Mouse (Mus musculus): ENCODE data around the gene Ankrd34a. TPM values are rescaled to one million over a fixed set of nuclear protein-coding genes. Genes with fewer than 3 reads are reported as not detected.

Ankrd34a gene
- polyA plus RNA-seq, 1 experiment from 2014 or later: 1.3 TPM

GRCm38 (mm10) chr3:96623201-96623600 is 26.8 kb downstream of the Ankrd34a start:
- ATAC-seq (ENCODE audit: low FRiP score, low TSS enrichment) (no peak), DNase-seq (ENCODE audit: low spot score) (no peak)
- no peaks in the 10 kb centered on the region for H3K27me3 ChIP-seq (ENCODE audit: control insufficient read depth, insufficient read depth, low read length)
- no peaks in the 10 kb centered on the region for H3K4me1 ChIP-seq (replicated peaks; ENCODE audit: control insufficient read depth, insufficient read depth)
- no peak overlapping the region for H3K4me3 ChIP-seq (ENCODE audit: low read depth, low read length)
- H3K27ac ChIP-seq (replicated peaks): no peak overlapping the region
- no peak overlapping the region for H3K9ac ChIP-seq (ENCODE audit: low read length)
- no peaks in the 10 kb centered on the region for H3K9me3 ChIP-seq (ENCODE audit: control insufficient read depth, low read length)
- TF ChIP-seq CTCF (IDR thresholded peaks at IDR 0.05; ENCODE audit: low read depth) (no peak), EP300 (optimal IDR thresholded peaks at IDR 0.05) (no peak)
- WGBS: 92% methylated on average over 4 of the region's 4 CpGs
- H3K4me2 ChIP-seq (replicated peaks; ENCODE audit: low read depth): no peak overlapping the region
- peaks cover 3% of the 10 kb centered on the region; the same call in 1 of the 2 replicates for H3K36me3 ChIP-seq (ENCODE audit: control insufficient read depth, insufficient read depth, low read length)

- WGBS: under 1% methylated on average over 48 of the region's 48 CpGs
Observed at GRCm38 (mm10) chr3:96629729-96630600, 33.5 kb downstream of the Ankrd34a start, which contains the start of gene Rbm8a. Gene Rbm8a (plus strand): TSS chr3:96629933.

GRCm38 (mm10) chr3:96632058-96632457 is 35.6 kb downstream of the Ankrd34a start:
- no peak overlapping the region for H3K9ac ChIP-seq (ENCODE audit: low read length)
- no peak overlapping the region for H3K4me3 ChIP-seq (ENCODE audit: low read depth, low read length)
- no peak overlapping the region for H3K4me2 ChIP-seq (replicated peaks; ENCODE audit: low read depth)
- peaks cover 3% of the 10 kb centered on the region; the same call in 1 of the 2 replicates for H3K36me3 ChIP-seq (ENCODE audit: control insufficient read depth, insufficient read depth, low read length)
- no peak overlapping the region for H3K27ac ChIP-seq (replicated peaks)
- peaks cover 8% of the 10 kb centered on the region for H3K4me1 ChIP-seq (replicated peaks; ENCODE audit: control insufficient read depth, insufficient read depth)
- DNase-seq (ENCODE audit: low spot score) (no peak), ATAC-seq (ENCODE audit: low FRiP score, low TSS enrichment) (no peak)
- no peak for TF ChIP-seq EP300 (optimal IDR thresholded peaks at IDR 0.05)
- TF ChIP-seq CTCF (IDR thresholded peaks at IDR 0.05; ENCODE audit: low read depth): no peak
- no peaks in the 10 kb centered on the region for H3K9me3 ChIP-seq (ENCODE audit: control insufficient read depth, low read length)
- no peaks in the 10 kb centered on the region for H3K27me3 ChIP-seq (ENCODE audit: control insufficient read depth, insufficient read depth, low read length)

More at GRCm38 (mm10) chr3:96629729-96630600, 33.5 kb downstream of the Ankrd34a start, which contains the start of gene Rbm8a:
- ATAC-seq (ENCODE audit: low FRiP score, low TSS enrichment) (peak; percentile 94), DNase-seq (ENCODE audit: low spot score) (peak; percentile 95)
- Histone ChIP-seq H3K9ac (ENCODE audit: low read length) (peak within 1 kb of the TSS; percentile 77), H3K9me3 (ENCODE audit: control insufficient read depth, low read length) (no peaks in the 10 kb centered on the region), H3K4me2 (replicated peaks; ENCODE audit: low read depth) (peak within 1 kb of the TSS; percentile 80), H3K27ac (replicated peaks) (peak within 1 kb of the TSS; percentile 85), H3K4me3 (ENCODE audit: low read depth, low read length) (peak within 1 kb of the TSS; percentile 68), H3K36me3 (ENCODE audit: control insufficient read depth, insufficient read depth, low read length) (peaks cover 3% of the 10 kb centered on the region; the same call in 1 of the 2 replicates), H3K27me3 (ENCODE audit: control insufficient read depth, insufficient read depth, low read length) (no peaks in the 10 kb centered on the region), H3K4me1 (replicated peaks; ENCODE audit: control insufficient read depth, insufficient read depth) (peaks cover 5% of the 10 kb centered on the region)
- TF ChIP-seq EP300 (optimal IDR thresholded peaks at IDR 0.05) (no peak), CTCF (IDR thresholded peaks at IDR 0.05; ENCODE audit: low read depth) (no peak)

- no peak for ATAC-seq (ENCODE audit: low FRiP score, low TSS enrichment)
- H3K4me3 ChIP-seq (ENCODE audit: low read depth, low read length): no peak overlapping the region
- DNase-seq (ENCODE audit: low spot score): no peak
- no peaks in the 10 kb centered on the region for H3K27me3 ChIP-seq (ENCODE audit: control insufficient read depth, insufficient read depth, low read length)
- peaks cover 7% of the 10 kb centered on the region for H3K36me3 ChIP-seq (ENCODE audit: control insufficient read depth, insufficient read depth, low read length)
- TF ChIP-seq CTCF (IDR thresholded peaks at IDR 0.05; ENCODE audit: low read depth): no peak
- TF ChIP-seq EP300 (optimal IDR thresholded peaks at IDR 0.05): no peak
- no peaks in the 10 kb centered on the region for H3K9me3 ChIP-seq (ENCODE audit: control insufficient read depth, low read length)
- 48% methylated on average over 1 of the region's 1 CpGs for WGBS
- H3K27ac ChIP-seq (replicated peaks): no peak overlapping the region
- H3K4me1 ChIP-seq (replicated peaks; ENCODE audit: control insufficient read depth, insufficient read depth): peaks cover 8% of the 10 kb centered on the region
- H3K9ac ChIP-seq (ENCODE audit: low read length): no peak overlapping the region
- H3K4me2 ChIP-seq (replicated peaks; ENCODE audit: low read depth): no peak overlapping the region
Observed at GRCm38 (mm10) chr3:96634015-96634414, 37.6 kb downstream of the Ankrd34a start.

- Histone ChIP-seq H3K27me3 (ENCODE audit: control insufficient read depth, insufficient read depth, low read length) (no peaks in the 10 kb centered on the region), H3K4me1 (replicated peaks; ENCODE audit: control insufficient read depth, insufficient read depth) (peaks cover 8% of the 10 kb centered on the region), H3K4me3 (ENCODE audit: low read depth, low read length) (peak within 1 kb of the TSS; percentile 77), H3K36me3 (ENCODE audit: control insufficient read depth, insufficient read depth, low read length) (peaks cover 8% of the 10 kb centered on the region), H3K4me2 (replicated peaks; ENCODE audit: low read depth) (peak within 1 kb of the TSS; percentile 74), H3K9ac (ENCODE audit: low read length) (peak within 1 kb of the TSS; percentile 93), H3K9me3 (ENCODE audit: control insufficient read depth, low read length) (no peaks in the 10 kb centered on the region), H3K27ac (replicated peaks) (peak within 1 kb of the TSS; percentile 84)
- TF ChIP-seq EP300 (optimal IDR thresholded peaks at IDR 0.05): peak; percentile 45
- TF ChIP-seq CTCF (IDR thresholded peaks at IDR 0.05; ENCODE audit: low read depth): peak; percentile 72
- 2% methylated on average over 53 of the region's 60 CpGs for WGBS
- DNase-seq (ENCODE audit: low spot score): peak; percentile 92
- peak; percentile 91 for ATAC-seq (ENCODE audit: low FRiP score, low TSS enrichment)
Observed at GRCm38 (mm10) chr3:96634928-96635879, 38.8 kb downstream of the Ankrd34a start, which contains the start of the genes Pex11b and Gm42957. Gene Pex11b (plus strand): TSS chr3:96635376. Gene Gm42957 (plus strand): TSS chr3:96635474.

Measured in stomach, postnatal 0 days (tissue).